Mouse (Mus musculus) embryonic facial prominence, embryonic 13.5 days (tissue): ENCODE data around the gene Epas1. TPM values are rescaled to one million over a fixed set of nuclear protein-coding genes. Genes with fewer than 3 reads are reported as not detected.
A peak's percentile ranks its signal among the peaks of the same experiment; 100 is the strongest.

Source experiments
- ATAC-seq: fragments of 200-750 bp; cut with Nextera tagmentation; 2 replicates; pipeline ENCODE4 v1.8.0; 2017; ENCODE audit warnings: low read depth; ENCODE audit not compliant: insufficient number of reproducible peaks, insufficient read depth, low FRiP score, low TSS enrichment
- H3K27ac ChIP-seq: fragments of 300-500 bp; sonication (generic); 2 replicates; pipeline ENCODE4 v1.5.1; 2015; ENCODE audit warnings: moderate library complexity, mild to moderate bottlenecking, inconsistent platforms
- H3K27me3 ChIP-seq: fragments of 300-500 bp; sonication (generic); 2 replicates; pipeline ENCODE4 v1.6.1; 2015; ENCODE audit warnings: mild to moderate bottlenecking, inconsistent platforms
- H3K36me3 ChIP-seq: fragments of 300-500 bp; sonication (generic); 2 replicates; pipeline ENCODE4 v1.6.1; 2015; ENCODE audit warnings: mild to moderate bottlenecking, inconsistent platforms
- H3K4me1 ChIP-seq: fragments of 300-500 bp; sonication (generic); 2 replicates; pipeline ENCODE4 v1.6.1; 2015; ENCODE audit warnings: inconsistent platforms
- H3K4me2 ChIP-seq: fragments of 300-500 bp; sonication (generic); 2 replicates; pipeline ENCODE4 v1.6.1; 2015; ENCODE audit warnings: moderate library complexity, mild to moderate bottlenecking, inconsistent platforms
- H3K4me3 ChIP-seq: fragments of 300-500 bp; sonication (generic); 2 replicates; pipeline ENCODE4 v1.5.1; 2015; ENCODE audit warnings: mild to moderate bottlenecking, inconsistent platforms
- H3K9ac ChIP-seq: fragments of 300-500 bp; sonication (generic); 2 replicates; pipeline ENCODE4 v1.6.1; 2015; ENCODE audit warnings: mild to moderate bottlenecking, inconsistent platforms
- H3K9me3 ChIP-seq: fragments of 300-500 bp; sonication (generic); 2 replicates; pipeline ENCODE4 v1.6.1; 2016; ENCODE audit warnings: inconsistent platforms
- WGBS: fragments of 180-500 bp; shearing (Covaris S2); methylation state at CpG from one replicate; pipeline ENCODE4 v1.1.7; 2015; ENCODE audit warnings: mixed read lengths; 5-methylcytosine and 5-hydroxymethylcytosine counted together
- polyA plus RNA-seq: library from polyadenylated mRNA; unstranded; fragments of >200 nt; fragmentation: Nextera tagmentation; extraction: Ambion mirVana; gene quantifications from 2 replicates; pipeline ENCODE4 v1.2.1, GENCODE M21; 2015

Gene Epas1
- polyA plus RNA-seq: 3.0 and 3.9 TPM in 2 replicates

DNA sequence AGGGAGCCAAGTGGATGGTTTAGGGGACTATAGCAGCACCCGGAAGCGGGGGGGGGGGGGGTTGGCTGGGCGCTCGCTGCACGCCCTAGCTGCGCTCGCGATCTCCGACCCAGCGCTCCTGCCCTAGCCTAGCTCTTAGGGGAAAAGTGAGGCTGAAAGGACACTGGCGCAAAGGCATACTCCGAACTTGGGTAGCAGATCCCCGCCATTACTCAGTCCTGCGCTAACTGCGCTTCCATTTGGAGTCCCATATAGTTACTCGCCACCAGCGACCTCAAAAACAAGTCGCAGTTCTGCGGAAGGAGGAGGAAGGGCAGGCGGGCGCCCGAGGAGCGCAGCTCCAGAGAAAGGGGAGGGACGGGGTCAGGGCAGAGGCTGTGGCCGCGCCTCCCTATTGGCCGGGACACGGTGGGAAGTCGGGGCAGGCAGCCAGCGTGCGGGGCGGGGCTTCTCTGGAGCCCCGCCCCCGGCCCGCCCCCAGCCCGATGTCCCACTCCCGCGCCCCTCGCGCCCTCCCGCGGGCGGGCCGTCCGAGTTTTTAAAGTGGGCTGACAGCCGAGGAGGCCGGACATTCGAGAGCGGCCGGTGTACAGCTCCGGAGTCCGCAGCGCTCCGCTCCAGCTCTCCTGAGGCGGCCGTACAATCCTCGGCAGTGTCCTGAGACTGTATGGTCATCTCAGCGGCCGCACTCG is at the start of gene Epas1:
Gene Epas1, plus strand, starts transcription at position 571 of the 692 bp plus-strand sequence.
- peaks cover 22% of the 10 kb centered on the region for H3K4me1 ChIP-seq
- peak within 1 kb of the TSS; percentile 94 for H3K4me2 ChIP-seq
- under 1% methylated on average over 59 of the region's 60 CpGs for WGBS
- H3K9ac ChIP-seq: peak within 1 kb of the TSS; percentile 69
- peak; percentile 87 for ATAC-seq
- no peaks in the 10 kb centered on the region for H3K9me3 ChIP-seq
- H3K4me3 ChIP-seq: peak within 1 kb of the TSS; percentile 57
- peaks cover 67% of the 10 kb centered on the region for H3K27me3 ChIP-seq
- H3K36me3 ChIP-seq: no peaks in the 10 kb centered on the region
- H3K27ac ChIP-seq: no peak within 1 kb of the TSS

DNA sequence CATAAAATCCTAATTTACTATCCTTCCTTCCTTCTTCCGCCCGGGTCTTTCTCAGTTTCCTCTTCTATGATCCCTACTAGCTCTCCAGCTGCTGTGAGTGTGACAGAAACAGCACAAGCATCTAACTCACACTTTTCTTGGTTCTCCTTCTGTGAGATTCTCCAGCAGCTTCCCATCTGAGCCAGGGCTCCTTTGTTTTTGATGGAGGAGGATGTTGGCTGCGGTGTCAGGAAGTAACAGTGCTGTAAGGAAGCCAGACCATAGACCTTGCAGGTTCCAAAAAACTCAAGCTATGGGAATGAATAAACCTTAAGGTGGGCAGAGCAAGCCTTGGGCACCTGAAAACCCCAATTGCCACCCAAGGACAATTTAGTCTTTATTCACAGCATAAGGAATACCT is 48.3 kb upstream of the Epas1 start:
- Histone ChIP-seq H3K4me3 (no peak overlapping the region), H3K36me3 (no peaks in the 10 kb centered on the region), H3K4me2 (no peak overlapping the region), H3K27ac (no peak overlapping the region), H3K27me3 (no peaks in the 10 kb centered on the region), H3K9ac (no peak overlapping the region), H3K4me1 (peaks cover 5% of the 10 kb centered on the region; the same call in 1 of the 2 replicates), H3K9me3 (no peaks in the 10 kb centered on the region)
- no peak for ATAC-seq
- WGBS: 85% methylated on average over 3 of the region's 3 CpGs

DNA sequence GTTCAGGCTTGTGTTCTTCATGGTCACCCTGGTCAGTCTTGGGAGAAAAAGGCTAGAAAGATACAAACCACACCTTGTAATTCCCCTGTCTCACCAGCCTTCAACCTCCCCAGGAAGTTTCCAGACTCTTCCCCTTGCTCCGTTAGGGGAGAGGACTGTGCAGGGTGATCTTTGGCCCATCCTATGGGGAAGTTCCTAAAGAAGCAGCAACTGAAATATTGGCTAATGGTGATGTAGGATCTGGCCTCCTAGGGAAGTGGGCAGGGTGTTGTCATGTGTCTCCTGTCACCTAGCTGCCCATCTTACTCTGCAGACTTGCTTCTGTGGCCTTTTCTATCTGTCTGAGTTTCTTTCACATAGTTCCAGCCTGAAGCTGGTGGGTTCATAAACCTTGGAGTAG is 47.0 kb upstream of the Epas1 start:
- H3K4me3 ChIP-seq: no peak overlapping the region
- H3K4me1 ChIP-seq: peaks cover 5% of the 10 kb centered on the region; the same call in 1 of the 2 replicates
- H3K27me3 ChIP-seq: no peaks in the 10 kb centered on the region
- no peaks in the 10 kb centered on the region for H3K36me3 ChIP-seq
- 70% methylated on average over 1 of the region's 1 CpGs for WGBS
- no peaks in the 10 kb centered on the region for H3K9me3 ChIP-seq
- H3K9ac ChIP-seq: no peak overlapping the region
- H3K4me2 ChIP-seq: no peak overlapping the region
- no peak overlapping the region for H3K27ac ChIP-seq
- ATAC-seq: no peak

DNA sequence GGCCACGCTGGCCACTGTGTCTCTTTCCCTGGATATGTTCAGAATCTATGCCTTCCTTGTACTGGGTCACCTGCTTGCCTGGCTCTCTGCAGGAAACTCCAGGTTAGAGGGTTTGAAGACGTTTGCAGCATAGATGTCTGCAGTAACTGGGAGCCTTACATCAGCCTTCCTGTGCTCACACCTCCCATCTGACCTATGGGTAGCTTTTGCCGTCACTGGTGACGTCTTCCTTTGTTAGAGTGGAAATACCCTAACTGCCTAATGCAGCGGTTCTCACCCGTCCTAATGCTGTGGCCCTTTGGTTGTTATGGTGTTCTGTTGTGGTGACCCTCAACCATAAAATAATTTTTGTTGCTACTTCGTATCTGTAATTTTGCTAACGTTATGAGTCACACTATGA is 43.7 kb upstream of the Epas1 start:
- no peak for ATAC-seq
- H3K4me1 ChIP-seq: peaks cover 11% of the 10 kb centered on the region; the same call in 1 of the 2 replicates
- no peak overlapping the region for H3K4me2 ChIP-seq
- no peaks in the 10 kb centered on the region for H3K27me3 ChIP-seq
- no peak overlapping the region for H3K9ac ChIP-seq
- H3K27ac ChIP-seq: no peak overlapping the region
- no peaks in the 10 kb centered on the region for H3K36me3 ChIP-seq
- 84% methylated on average over 8 of the region's 8 CpGs for WGBS
- no peaks in the 10 kb centered on the region for H3K9me3 ChIP-seq
- H3K4me3 ChIP-seq: no peak overlapping the region

DNA sequence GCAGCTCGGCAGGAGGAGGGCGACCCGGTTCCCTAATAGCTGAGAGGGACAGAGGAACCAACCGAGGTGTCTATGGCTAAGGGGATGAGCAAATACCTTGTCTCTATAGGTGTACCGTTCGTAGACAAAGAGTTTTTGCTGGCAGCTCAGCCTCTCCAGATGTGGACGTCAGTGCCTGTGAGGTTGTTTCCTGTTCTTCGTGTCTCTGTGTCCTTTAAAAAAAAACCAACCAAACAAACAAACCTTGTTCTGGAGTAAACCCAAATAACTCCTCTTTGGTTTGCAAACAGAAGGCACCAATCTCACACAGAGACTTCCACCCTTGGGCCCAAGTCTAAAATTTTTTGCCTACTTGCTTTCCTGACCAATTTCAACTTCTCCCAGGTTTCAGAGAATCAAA is 43.1 kb upstream of the Epas1 start:
- H3K27ac ChIP-seq: no peak overlapping the region
- no peaks in the 10 kb centered on the region for H3K36me3 ChIP-seq
- H3K9me3 ChIP-seq: no peaks in the 10 kb centered on the region
- WGBS: 71% methylated on average over 8 of the region's 8 CpGs
- H3K4me1 ChIP-seq: peaks cover 11% of the 10 kb centered on the region; the same call in 1 of the 2 replicates
- H3K4me2 ChIP-seq: no peak overlapping the region
- no peak for ATAC-seq
- no peak overlapping the region for H3K4me3 ChIP-seq
- no peak overlapping the region for H3K9ac ChIP-seq
- H3K27me3 ChIP-seq: no peaks in the 10 kb centered on the region

DNA sequence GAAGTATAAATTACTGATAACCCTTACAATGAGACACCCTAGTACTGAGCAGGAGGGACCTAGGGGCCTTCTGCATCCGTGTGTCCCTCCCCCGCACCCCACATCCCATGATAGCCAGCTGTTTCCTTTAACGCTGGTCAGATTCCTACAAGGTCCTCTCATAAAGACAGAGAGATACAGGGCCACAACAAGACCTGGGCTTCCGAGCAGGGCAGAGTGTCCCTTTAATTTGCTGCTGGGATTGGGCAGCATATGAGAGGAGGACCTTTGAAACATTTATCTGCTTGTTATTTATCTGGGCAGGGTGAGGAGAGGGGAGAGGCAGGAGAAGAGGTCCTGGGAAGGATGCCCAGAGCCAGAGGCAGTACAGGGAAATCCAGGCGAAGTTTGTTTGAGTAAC is 41.6 kb upstream of the Epas1 start:
- Histone ChIP-seq H3K27me3 (no peaks in the 10 kb centered on the region), H3K9me3 (no peaks in the 10 kb centered on the region), H3K4me1 (peaks cover 10% of the 10 kb centered on the region; the same call in 1 of the 2 replicates), H3K9ac (no peak overlapping the region), H3K4me3 (no peak overlapping the region), H3K36me3 (no peaks in the 10 kb centered on the region), H3K4me2 (no peak overlapping the region), H3K27ac (no peak overlapping the region)
- 74% methylated on average over 5 of the region's 5 CpGs for WGBS
- no peak for ATAC-seq

DNA sequence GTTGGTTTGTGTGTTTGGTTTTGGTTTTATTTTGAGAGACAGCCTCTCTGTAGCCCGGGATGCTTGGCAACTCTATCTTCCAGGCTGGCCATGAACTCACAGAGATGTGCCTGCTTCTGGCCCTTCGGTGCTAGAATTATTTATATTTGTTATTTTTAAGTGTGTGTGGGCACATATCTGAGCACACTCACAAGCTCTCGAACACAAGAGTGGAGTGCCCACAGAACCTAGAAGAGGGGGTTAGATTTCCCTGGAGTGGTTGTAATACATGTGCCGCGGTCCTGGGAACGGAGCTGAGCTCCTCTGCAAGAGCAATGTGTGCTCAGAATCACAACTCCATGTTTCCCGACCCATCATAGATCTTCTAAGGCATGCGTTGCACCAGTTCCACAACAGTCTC is 40.9 kb upstream of the Epas1 start:
- WGBS: 88% methylated on average over 8 of the region's 8 CpGs
- Histone ChIP-seq H3K36me3 (no peaks in the 10 kb centered on the region), H3K4me3 (no peak overlapping the region), H3K9ac (no peak overlapping the region), H3K27me3 (no peaks in the 10 kb centered on the region), H3K27ac (no peak overlapping the region), H3K9me3 (no peaks in the 10 kb centered on the region), H3K4me1 (peaks cover 5% of the 10 kb centered on the region; the same call in 1 of the 2 replicates), H3K4me2 (no peak overlapping the region)
- no peak for ATAC-seq

DNA sequence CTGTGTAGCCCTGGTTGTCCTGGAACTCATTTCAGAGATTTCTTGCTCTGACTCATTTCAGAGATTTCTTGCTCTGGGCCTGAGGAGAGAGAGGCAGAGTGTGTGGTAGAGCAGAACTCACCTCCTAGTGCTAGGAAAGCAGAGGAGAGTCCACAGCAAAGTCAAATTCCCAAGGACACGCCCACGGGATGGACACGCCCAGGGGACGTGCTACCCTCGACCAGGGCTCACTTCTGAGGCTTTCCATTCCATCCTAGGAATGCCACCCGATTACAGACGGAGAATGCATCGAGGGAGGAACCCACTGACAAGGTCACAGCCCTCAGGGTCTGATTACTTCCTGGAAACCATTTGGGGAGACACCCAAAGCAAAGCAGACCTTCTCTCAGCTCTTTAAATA is 39.9 kb upstream of the Epas1 start:
- no peak for ATAC-seq
- Histone ChIP-seq H3K9ac (no peak overlapping the region), H3K4me1 (peaks cover 5% of the 10 kb centered on the region; the same call in 1 of the 2 replicates), H3K27me3 (no peaks in the 10 kb centered on the region), H3K4me2 (no peak overlapping the region), H3K9me3 (no peaks in the 10 kb centered on the region), H3K27ac (no peak overlapping the region), H3K36me3 (no peaks in the 10 kb centered on the region), H3K4me3 (no peak overlapping the region)
- 9% methylated on average over 8 of the region's 8 CpGs for WGBS

DNA sequence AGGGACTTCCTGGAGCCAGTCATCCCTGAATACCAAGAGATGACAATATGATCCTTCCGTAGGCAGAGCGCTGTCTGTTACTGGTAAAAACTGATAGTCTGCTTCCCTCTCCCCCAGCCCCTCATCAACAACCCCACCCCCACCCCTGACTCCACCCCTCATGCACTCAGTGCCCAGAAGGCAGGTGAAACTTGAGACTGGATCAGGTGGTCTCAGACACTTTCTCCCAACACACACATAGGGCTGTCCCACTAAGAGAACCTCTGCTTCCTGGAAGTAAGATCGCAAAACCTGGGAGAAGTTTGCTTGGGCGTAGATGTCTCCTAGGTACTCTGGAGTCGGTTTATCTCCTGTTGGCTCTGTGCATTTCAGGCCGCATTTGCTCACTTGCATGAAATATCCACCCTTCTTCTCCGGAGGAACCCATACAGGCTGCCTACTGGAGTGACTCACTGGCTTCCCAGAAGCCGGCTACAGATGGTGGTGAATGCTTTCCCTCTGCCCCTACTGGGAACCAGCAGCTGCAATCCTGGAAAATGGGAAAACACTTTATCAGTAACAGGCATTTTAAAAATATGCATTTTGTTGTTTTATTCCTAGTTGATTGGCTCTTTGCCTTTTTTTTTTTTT is 28.6 kb upstream of the Epas1 start:
- H3K4me1 ChIP-seq: peaks cover 11% of the 10 kb centered on the region
- no peaks in the 10 kb centered on the region for H3K36me3 ChIP-seq
- 43% methylated on average over 8 of the region's 8 CpGs for WGBS
- H3K9me3 ChIP-seq: no peaks in the 10 kb centered on the region
- H3K4me3 ChIP-seq: no peak overlapping the region
- H3K4me2 ChIP-seq: no peak overlapping the region
- H3K27ac ChIP-seq: no peak overlapping the region
- no peaks in the 10 kb centered on the region for H3K27me3 ChIP-seq
- H3K9ac ChIP-seq: no peak overlapping the region
- ATAC-seq: no peak

DNA sequence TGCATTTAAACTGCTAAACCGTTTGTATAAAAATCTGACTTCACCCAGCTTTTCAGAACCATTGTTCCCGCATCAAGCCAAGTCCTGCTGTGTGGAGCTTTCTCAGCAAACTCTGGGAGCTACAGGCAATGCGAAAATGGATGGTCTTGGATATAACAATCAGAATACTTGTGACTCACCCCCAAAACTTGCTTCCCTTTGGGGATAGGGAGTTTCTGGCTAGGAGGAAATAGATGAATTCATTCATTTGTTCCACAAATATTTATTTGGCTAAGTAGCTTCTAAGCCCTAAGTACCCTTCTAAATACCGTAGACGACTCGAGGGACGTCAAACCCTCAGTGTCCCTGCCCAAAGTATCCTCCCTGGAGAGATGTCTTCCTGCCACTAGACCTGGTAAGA is 27.0 kb upstream of the Epas1 start:
- H3K4me1 ChIP-seq: peaks cover 11% of the 10 kb centered on the region
- no peak for ATAC-seq
- no peaks in the 10 kb centered on the region for H3K36me3 ChIP-seq
- H3K4me2 ChIP-seq: no peak overlapping the region
- no peaks in the 10 kb centered on the region for H3K27me3 ChIP-seq
- no peak overlapping the region for H3K9ac ChIP-seq
- H3K9me3 ChIP-seq: no peaks in the 10 kb centered on the region
- H3K4me3 ChIP-seq: no peak overlapping the region
- WGBS: 77% methylated on average over 7 of the region's 7 CpGs
- H3K27ac ChIP-seq: no peak overlapping the region

DNA sequence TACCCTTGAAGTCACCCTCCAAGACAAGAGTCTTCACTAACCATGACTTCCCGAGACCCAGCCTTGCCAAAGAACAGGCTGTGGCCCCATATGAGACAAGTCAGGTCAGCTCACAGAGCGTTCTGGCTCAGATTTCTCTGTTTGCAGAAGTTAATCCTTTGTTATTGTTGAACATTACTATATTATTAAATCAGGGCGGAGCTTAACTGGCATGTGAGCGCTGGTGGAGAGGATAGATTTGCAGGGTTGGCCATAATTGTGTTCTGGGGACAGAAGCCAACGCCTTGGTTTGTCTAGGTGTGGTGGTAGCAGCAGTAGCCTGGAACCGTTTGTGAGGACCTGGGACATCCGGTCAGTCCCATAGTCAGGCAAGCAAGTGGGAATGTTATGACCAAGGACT is 26.5 kb upstream of the Epas1 start:
- WGBS: 71% methylated on average over 7 of the region's 7 CpGs
- peaks cover 14% of the 10 kb centered on the region for H3K4me1 ChIP-seq
- ATAC-seq: no peak
- H3K9me3 ChIP-seq: no peaks in the 10 kb centered on the region
- no peak overlapping the region for H3K4me3 ChIP-seq
- no peak overlapping the region for H3K9ac ChIP-seq
- no peaks in the 10 kb centered on the region for H3K36me3 ChIP-seq
- no peak overlapping the region for H3K4me2 ChIP-seq
- H3K27me3 ChIP-seq: no peaks in the 10 kb centered on the region
- no peak overlapping the region for H3K27ac ChIP-seq

DNA sequence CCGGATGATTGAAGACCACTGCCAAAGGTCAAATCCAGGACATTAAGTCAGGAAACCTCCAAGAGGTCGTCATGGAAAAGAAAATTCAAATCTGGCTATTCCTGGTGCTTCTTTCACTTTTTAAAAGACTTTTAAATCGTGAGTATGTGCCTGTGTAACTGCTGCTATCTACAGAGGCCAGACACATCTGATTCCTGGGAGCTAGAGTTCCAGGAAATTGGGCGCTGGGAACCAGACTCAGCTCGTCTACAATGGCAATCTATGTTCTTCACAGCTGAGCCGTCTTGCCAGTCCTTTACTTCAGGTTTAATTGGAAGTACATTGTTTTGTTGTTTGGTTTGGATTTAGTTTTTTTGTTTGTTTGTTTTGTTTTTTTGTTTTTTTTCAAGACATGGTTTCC is 22.2 kb upstream of the Epas1 start:
- 80% methylated on average over 6 of the region's 6 CpGs for WGBS

More for the DNA sequence above, 22.2 kb upstream of the Epas1 start:
- Histone ChIP-seq H3K9ac (no peak overlapping the region), H3K4me3 (no peak overlapping the region), H3K36me3 (no peaks in the 10 kb centered on the region), H3K27me3 (no peaks in the 10 kb centered on the region), H3K4me2 (no peak overlapping the region), H3K27ac (no peak overlapping the region), H3K4me1 (peaks cover 13% of the 10 kb centered on the region), H3K9me3 (no peaks in the 10 kb centered on the region)
- ATAC-seq: no peak
